Mouse (Mus musculus): Measurements from ENCODE around the gene Ankrd39. TPM values are rescaled to one million over a fixed set of nuclear protein-coding genes. Genes with fewer than 3 reads are reported as not detected.

Ankrd39 gene
- polyA plus RNA-seq, 1 experiment from 2014 or later: 22.0 TPM

GRCm38 (mm10) chr1:36573524-36573923 lies 26.3 kb upstream of the Ankrd39 start:
- Histone ChIP-seq H3K4me3 (replicated peaks; ENCODE audit: low read depth, low read length) (no peak overlapping the region), H3K4me2 (ENCODE audit: low read length) (no peak overlapping the region), H3K36me3 (ENCODE audit: insufficient read depth, low read length) (no peaks in the 10 kb centered on the region), H3K27me3 (ENCODE audit: insufficient read depth, low read length) (no peaks in the 10 kb centered on the region), H3K9ac (ENCODE audit: low read depth, low read length) (no peak overlapping the region), H3K9me3 (replicated peaks; ENCODE audit: low read length) (no peaks in the 10 kb centered on the region), H3K4me1 (replicated peaks; ENCODE audit: insufficient read depth, low read length) (peaks cover 41% of the 10 kb centered on the region), H3K27ac (no peak overlapping the region)
- no peak for TF ChIP-seq CTCF (IDR thresholded peaks at IDR 0.05; ENCODE audit: low read depth)
- WGBS: 78% methylated on average over 8 of the region's 8 CpGs
- no peak for DNase-seq (ENCODE audit: low spot score)
- ATAC-seq (replicated peaks; ENCODE audit: low FRiP score, low read depth): no peak

DNA sequence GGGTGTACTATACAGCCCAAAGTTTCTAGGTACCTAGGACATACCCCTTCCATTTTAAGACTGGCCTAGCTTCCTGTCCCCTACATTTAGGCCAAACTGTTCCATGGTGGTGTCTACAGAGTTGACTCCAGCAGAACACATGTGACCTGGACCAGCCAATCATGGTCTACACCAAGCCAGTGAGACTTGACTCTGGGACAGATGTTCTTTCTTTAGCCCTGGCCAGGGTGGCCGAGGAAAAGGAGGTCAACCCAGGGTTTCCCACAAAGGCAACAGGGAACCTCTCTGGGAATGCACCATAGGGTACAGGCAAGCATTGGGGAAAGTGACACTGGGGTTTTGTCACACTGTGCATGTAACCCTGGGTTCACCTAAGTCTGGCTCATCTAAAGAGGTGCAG lies 25.5 kb upstream of the Ankrd39 start:
- Histone ChIP-seq H3K4me3 (replicated peaks; ENCODE audit: low read depth, low read length) (no peak overlapping the region), H3K27me3 (ENCODE audit: insufficient read depth, low read length) (no peaks in the 10 kb centered on the region), H3K9me3 (replicated peaks; ENCODE audit: low read length) (no peaks in the 10 kb centered on the region), H3K4me2 (ENCODE audit: low read length) (no peak overlapping the region), H3K27ac (no peak overlapping the region), H3K4me1 (replicated peaks; ENCODE audit: insufficient read depth, low read length) (peaks cover 47% of the 10 kb centered on the region), H3K36me3 (ENCODE audit: insufficient read depth, low read length) (no peaks in the 10 kb centered on the region), H3K9ac (ENCODE audit: low read depth, low read length) (no peak overlapping the region)
- DNase-seq (ENCODE audit: low spot score) (no peak), ATAC-seq (replicated peaks; ENCODE audit: low FRiP score, low read depth) (no peak)
- TF ChIP-seq CTCF (IDR thresholded peaks at IDR 0.05; ENCODE audit: low read depth): no peak
- 52% methylated on average over 1 of the region's 1 CpGs for WGBS

GRCm38 (mm10) chr1:36572140-36572700 lies 25.0 kb upstream of the Ankrd39 start:
- Histone ChIP-seq H3K9me3 (replicated peaks; ENCODE audit: low read length) (no peaks in the 10 kb centered on the region), H3K27ac (0 out of 2 replicates have a peak overlapping the region, but pooled peaks have one; percentile 15), H3K4me1 (replicated peaks; ENCODE audit: insufficient read depth, low read length) (peaks cover 47% of the 10 kb centered on the region), H3K9ac (ENCODE audit: low read depth, low read length) (no peak overlapping the region), H3K27me3 (ENCODE audit: insufficient read depth, low read length) (no peaks in the 10 kb centered on the region), H3K4me2 (ENCODE audit: low read length) (no peak overlapping the region), H3K36me3 (ENCODE audit: insufficient read depth, low read length) (no peaks in the 10 kb centered on the region), H3K4me3 (replicated peaks; ENCODE audit: low read depth, low read length) (no peak overlapping the region)
- WGBS: 55% methylated on average over 2 of the region's 2 CpGs
- no peak for ATAC-seq (replicated peaks; ENCODE audit: low FRiP score, low read depth)
- DNase-seq (ENCODE audit: low spot score): no peak
- no peak for TF ChIP-seq CTCF (IDR thresholded peaks at IDR 0.05; ENCODE audit: low read depth)

- peaks cover 44% of the 10 kb centered on the region for H3K4me1 ChIP-seq (replicated peaks; ENCODE audit: insufficient read depth, low read length)
- no peak overlapping the region for H3K9ac ChIP-seq (ENCODE audit: low read depth, low read length)
- peak; percentile 63 for DNase-seq (ENCODE audit: low spot score)
- peak; percentile 40; the same call in 1 of the 2 replicates for ATAC-seq (replicated peaks; ENCODE audit: low FRiP score, low read depth)
- no peaks in the 10 kb centered on the region for H3K27me3 ChIP-seq (ENCODE audit: insufficient read depth, low read length)
- TF ChIP-seq CTCF (IDR thresholded peaks at IDR 0.05; ENCODE audit: low read depth): no peak
- H3K4me3 ChIP-seq (replicated peaks; ENCODE audit: low read depth, low read length): no peak overlapping the region
- 37% methylated on average over 6 of the region's 6 CpGs for WGBS
- H3K9me3 ChIP-seq (replicated peaks; ENCODE audit: low read length): no peaks in the 10 kb centered on the region
- H3K36me3 ChIP-seq (ENCODE audit: insufficient read depth, low read length): no peaks in the 10 kb centered on the region
- no peak overlapping the region for H3K4me2 ChIP-seq (ENCODE audit: low read length)
- H3K27ac ChIP-seq: no peak overlapping the region
Measured at GRCm38 (mm10) chr1:36571627-36572026, 24.4 kb upstream of the Ankrd39 start.

- no peak overlapping the region for H3K27ac ChIP-seq
- no peak for ATAC-seq (replicated peaks; ENCODE audit: low FRiP score, low read depth)
- H3K36me3 ChIP-seq (ENCODE audit: insufficient read depth, low read length): no peaks in the 10 kb centered on the region
- no peak for DNase-seq (ENCODE audit: low spot score)
- no peaks in the 10 kb centered on the region for H3K9me3 ChIP-seq (replicated peaks; ENCODE audit: low read length)
- H3K9ac ChIP-seq (ENCODE audit: low read depth, low read length): no peak overlapping the region
- WGBS: 88% methylated on average over 5 of the region's 5 CpGs
- no peak overlapping the region for H3K4me2 ChIP-seq (ENCODE audit: low read length)
- no peaks in the 10 kb centered on the region for H3K27me3 ChIP-seq (ENCODE audit: insufficient read depth, low read length)
- no peak for TF ChIP-seq CTCF (IDR thresholded peaks at IDR 0.05; ENCODE audit: low read depth)
- H3K4me3 ChIP-seq (replicated peaks; ENCODE audit: low read depth, low read length): no peak overlapping the region
- peaks cover 38% of the 10 kb centered on the region for H3K4me1 ChIP-seq (replicated peaks; ENCODE audit: insufficient read depth, low read length)
Measured at GRCm38 (mm10) chr1:36570320-36570719, 23.1 kb upstream of the Ankrd39 start.

DNA sequence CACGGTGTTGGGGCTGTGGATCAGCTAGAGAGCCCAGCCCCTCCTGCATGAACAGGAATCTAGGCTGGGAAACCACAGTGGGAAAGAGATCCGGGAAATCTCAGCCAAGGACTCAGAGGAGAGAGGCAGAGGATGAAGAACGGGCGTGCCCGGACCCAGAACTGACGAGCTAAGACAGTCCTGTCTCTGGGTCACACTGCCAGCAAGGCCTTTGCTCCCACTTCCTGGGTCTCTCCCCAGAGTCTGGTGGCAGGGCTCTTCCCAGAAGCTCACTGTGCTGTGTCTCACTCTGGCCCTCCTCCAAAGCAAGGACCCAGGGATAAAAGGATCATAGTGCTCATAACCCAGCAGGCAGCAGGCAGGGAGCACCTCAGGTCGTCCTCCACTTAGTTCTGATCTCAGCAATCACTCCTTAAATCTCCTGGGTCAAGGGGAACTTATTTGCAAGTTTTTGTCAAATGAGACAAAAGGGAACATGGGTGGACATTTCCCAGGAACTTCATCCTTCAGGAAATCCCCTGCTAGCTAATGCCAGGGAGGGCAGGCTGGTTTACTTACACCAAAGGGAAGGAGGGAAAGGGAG lies 22.5 kb upstream of the Ankrd39 start:
- Histone ChIP-seq H3K9me3 (replicated peaks; ENCODE audit: low read length) (no peaks in the 10 kb centered on the region), H3K27me3 (ENCODE audit: insufficient read depth, low read length) (no peaks in the 10 kb centered on the region), H3K4me3 (replicated peaks; ENCODE audit: low read depth, low read length) (no peak overlapping the region), H3K36me3 (ENCODE audit: insufficient read depth, low read length) (no peaks in the 10 kb centered on the region), H3K4me1 (replicated peaks; ENCODE audit: insufficient read depth, low read length) (peaks cover 38% of the 10 kb centered on the region), H3K27ac (peak overlapping the region; percentile 66), H3K4me2 (ENCODE audit: low read length) (no peak overlapping the region), H3K9ac (ENCODE audit: low read depth, low read length) (no peak overlapping the region)
- DNase-seq (ENCODE audit: low spot score) (no peak), ATAC-seq (replicated peaks; ENCODE audit: low FRiP score, low read depth) (no peak)
- TF ChIP-seq CTCF (IDR thresholded peaks at IDR 0.05; ENCODE audit: low read depth): no peak
- 33% methylated on average over 7 of the region's 7 CpGs for WGBS
